Mouse (Mus musculus) cortical plate, adult 2 months (tissue): ENCODE measurements around the gene Gtsf1.

Source experiments
- CTCF ChIP-seq: fragments of 200-500 bp; IDR thresholded peaks from 2 replicates; pipeline ENCODE4 v1.5.1; 2011; ENCODE audit warnings: mild to moderate bottlenecking, control low read depth, low read length; ENCODE audit not compliant: insufficient read depth; ENCODE audit errors: extremely low read depth
- POLR2A ChIP-seq: fragments of 200-500 bp; IDR thresholded peaks from 2 replicates; pipeline ENCODE4 v1.6.1; 2011; ENCODE audit warnings: mild to moderate bottlenecking, low read length, control low read depth; ENCODE audit not compliant: insufficient read depth; ENCODE audit errors: extremely low read depth

DNA sequence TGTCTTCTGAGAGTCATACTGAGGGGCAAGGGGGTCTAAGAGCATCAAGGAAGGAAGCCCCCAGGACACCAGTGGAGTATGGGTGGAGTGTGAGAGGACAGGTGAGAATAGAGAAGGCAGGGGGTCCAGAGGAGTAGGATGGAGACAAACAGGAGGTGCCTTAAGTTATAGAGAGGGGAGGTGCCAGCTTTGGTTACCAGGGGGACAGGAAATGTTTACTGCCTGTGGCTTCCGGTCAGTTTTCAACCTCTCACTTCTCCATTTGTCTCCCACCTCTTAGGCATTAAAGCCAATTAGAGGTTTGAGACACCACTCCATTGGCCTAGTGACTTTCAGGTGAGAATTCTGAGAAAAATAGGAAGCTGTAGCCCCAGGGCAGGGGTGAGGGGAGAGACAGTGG, 69.0 kb downstream of the Gtsf1 start:
- TF ChIP-seq CTCF (no peak), POLR2A (no peak)
